Mouse (Mus musculus): Measurements from ENCODE around the gene Pip4p1.
"Not testable (repeated sequence)": the region's sequence is repeated elsewhere in the genome, so short reads cannot be mapped to it uniquely, and the experiment has no call there.

The Pip4p1 gene

GRCm38 (mm10) chr14:50930754-50931492 is at the start of gene Pip4p1, which contains the start of gene Pnp:
Gene Pip4p1 (minus strand): TSS chr14:50930856.
Gene Pnp (plus strand): TSS chr14:50931082.
- peak; percentile 99 for DNase-seq

- DNase-seq: no peak
These were observed 49.0 kb upstream of the Pip4p1 start for GRCm38 (mm10) chr14:50979631-50980030.

DNA sequence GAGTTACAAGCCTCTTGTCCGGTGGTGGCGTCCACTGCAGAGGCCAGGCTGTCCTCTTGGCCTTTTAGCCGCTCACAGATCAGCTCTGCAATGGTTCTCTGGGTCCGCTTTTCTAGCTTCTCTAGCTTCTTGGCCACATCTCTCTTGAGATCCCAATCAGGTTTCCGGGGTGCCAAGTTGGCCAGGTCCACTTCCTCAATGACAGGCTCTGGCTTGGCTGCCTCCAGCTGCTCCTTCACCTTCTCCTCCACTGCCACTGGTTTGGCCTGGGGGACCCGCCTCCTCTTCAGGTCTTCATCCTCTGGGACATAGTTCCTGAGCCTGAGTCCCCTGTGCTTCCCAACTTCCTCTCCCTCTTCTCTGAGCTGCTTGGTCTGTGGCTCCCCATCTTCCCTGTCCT is 47.8 kb upstream of the Pip4p1 start:
- DNase-seq: not testable (repeated sequence)

DNA sequence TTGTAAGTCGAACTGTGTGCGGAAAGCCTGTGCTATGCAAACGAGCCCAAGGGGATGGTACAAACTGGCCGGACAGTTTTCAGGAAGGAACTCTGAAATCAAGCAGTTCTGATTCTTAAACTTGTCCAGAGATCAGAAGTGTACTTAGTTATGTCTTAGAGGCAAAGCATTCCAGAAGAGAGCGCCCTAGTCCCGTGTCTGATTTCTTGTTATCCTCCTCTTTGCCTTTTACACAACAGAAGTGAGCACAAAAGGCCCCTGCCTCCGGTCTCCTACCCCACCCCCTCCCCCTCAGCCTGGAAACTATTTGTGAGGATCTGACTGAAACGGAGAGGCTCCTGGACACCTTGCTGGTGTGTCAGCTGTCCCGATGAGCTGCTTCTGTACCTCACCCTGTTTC is 46.0 kb upstream of the Pip4p1 start:
- no peak for DNase-seq

- DNase-seq: no peak
These were observed 44.3 kb upstream of the Pip4p1 start for GRCm38 (mm10) chr14:50975001-50975400.

DNA sequence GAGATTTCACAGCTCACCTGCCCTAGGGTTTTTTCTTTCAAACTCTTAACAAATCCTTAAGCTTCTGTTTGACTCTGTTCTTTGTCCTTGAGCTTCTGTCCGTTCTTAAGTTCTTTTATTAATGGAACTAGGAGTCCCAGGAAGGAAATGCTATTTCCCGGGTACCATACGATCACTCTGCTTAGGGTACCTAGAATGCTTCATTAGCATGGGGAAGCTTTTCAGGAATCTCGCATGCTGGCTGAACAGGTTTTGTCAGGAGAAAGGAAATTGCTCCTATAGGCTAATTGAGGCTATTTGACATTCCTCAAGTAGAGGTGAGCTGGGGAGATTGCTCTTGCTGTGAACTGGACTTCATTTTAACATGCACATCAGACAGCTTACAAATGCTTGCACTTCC is 43.0 kb upstream of the Pip4p1 start:
- DNase-seq: no peak

DNA sequence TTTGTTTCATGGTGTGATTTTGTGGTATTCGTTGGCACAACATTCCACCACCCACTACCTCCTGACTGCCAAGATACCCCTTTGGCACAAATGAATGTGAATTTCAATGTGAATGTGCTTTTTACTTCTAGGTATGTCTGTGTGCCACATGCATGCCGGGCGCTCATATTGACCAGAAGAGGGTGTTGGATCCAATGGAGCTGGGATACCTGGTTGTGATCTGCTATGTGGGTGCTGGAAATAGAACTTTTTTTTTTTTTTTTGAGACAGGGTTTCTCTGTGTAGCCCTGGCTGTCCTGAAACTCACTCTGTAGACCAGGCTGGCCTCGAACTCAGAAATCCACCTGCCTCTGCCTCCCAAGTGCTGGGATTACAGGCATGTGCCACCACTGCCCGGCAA is 42.4 kb upstream of the Pip4p1 start:
- DNase-seq: not testable (repeated sequence)

DNA sequence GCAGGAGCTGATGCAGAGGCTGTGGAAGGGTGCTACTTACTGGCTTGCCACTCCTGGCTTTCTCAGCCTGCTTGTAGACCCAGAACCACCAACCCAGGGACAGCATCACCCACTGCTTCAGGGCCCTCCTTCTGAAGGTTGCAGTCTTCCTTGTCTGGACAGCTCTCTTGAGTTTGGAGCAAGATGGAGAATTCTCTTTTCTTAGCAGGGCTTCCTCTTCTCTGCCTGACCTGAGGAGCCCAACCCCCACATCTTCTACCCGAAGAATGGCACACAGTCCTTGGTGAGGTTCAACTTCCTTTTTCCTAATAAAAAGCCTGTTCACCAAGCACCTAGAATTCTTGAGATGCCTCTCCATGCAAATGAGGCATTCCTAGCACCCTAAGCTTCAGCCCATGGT is 40.2 kb upstream of the Pip4p1 start:
- no peak for DNase-seq

DNA sequence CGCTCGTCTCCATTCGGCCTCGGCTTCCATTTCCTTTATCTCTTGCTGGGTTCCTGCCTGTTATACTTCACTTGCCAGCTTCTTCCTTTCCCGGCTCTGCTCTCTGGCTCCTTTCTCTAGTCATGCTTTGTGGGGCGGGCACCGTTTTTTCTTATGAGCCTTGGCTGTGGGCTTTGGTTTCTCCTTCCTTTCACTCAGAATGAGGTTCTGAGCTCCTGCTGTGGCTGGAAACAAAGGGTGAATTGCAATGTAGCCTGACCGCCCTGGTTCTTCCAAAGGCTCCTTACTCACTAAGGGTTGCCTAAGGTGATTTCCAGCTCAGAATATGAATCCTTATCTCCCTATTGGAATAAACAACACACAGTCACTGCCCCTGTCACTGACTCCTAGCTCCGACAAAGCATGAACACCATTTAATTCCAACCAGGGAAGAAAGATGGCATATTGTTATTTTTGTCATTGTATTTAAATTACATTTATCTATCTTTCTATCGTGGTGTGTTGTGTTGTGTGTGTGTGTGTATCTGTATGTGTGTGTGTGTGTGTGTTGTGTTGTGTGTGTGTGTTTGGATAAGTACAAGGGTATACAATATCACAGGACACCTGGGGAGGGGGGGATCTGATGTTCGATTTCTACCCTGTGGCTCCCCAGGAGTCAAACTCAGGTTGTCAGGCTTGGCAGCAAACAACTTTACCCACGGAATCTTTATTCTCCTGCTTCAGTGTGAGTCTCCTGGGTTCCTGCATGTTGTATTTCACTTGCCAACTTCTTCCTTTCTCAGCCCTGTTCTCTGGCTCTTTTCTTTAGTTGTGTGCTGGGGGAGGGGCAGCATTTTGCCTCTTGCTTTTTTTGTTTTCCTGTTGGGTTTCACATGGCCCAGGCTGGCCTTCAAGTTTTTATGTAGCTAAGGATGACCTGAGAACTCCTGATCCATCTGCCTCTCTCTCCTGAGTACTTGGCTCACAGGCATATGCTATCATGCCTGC is 39.2 kb upstream of the Pip4p1 start:
- DNase-seq: no peak

DNA sequence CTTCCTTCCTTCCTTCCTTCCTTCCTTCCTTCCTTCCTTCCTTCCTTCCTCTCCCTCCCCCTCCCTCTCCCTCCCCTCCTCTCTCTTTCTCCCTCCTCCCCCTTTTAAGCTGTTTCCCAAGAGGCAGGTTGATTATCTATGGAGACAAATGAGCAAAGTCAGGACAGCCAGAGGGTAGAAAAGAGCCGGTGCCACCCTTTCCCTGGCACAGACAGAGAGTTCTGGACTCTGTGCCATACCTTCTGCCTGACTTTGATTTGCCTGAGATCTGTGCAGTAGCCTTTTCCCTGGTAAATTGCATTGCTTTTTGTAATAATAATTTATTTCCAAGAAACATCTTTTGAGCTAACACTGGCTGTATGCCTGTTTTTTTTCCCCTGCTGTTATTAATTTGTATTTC is 38.4 kb upstream of the Pip4p1 start:
- DNase-seq: no peak

- DNase-seq: no peak
These were observed 37.7 kb upstream of the Pip4p1 start for GRCm38 (mm10) chr14:50968216-50968980.

- DNase-seq: not testable (repeated sequence)
These were observed 27.8 kb upstream of the Pip4p1 start for GRCm38 (mm10) chr14:50958289-50958995.

GRCm38 (mm10) chr14:50957146-50957545 is 26.5 kb upstream of the Pip4p1 start:
- DNase-seq: not testable (repeated sequence)

- DNase-seq: not testable (repeated sequence)
These were observed 26.1 kb upstream of the Pip4p1 start for GRCm38 (mm10) chr14:50956724-50957123.

DNA sequence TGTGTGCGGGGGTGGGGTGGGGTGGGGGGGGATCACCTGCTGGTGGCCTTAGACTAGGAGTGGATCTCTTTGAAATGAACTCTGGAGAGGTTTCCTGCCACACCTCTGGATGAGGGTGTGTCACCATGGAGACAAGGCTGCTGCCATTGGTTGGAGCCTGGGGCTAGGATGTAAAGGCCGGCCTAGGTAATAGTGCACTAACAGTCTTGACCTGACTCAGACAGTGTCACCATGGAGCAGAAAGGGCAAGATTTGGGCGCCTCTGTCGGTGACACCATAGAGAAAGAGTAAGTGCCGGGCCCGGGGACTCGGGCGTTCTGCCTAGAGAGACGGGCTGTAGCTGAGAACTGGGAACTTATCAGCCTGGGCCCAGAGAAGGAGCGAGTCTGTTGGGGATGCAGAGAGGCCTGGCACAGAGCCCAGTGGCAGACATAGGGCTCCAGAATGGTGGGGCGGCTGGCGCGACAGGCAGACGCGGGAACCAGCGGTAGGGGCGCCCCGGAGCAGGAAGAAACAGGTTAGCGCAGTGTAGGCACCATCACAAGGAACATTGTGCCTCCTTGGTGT is 25.4 kb upstream of the Pip4p1 start, which contains the start of gene Pnp2:
Pnp2 (plus strand) TSS at position 51 of the 567 bp plus-strand sequence.
- DNase-seq: peak; percentile 42 to 61

- no peak for DNase-seq
These were observed 24.8 kb upstream of the Pip4p1 start for GRCm38 (mm10) chr14:50955487-50955886.

DNA sequence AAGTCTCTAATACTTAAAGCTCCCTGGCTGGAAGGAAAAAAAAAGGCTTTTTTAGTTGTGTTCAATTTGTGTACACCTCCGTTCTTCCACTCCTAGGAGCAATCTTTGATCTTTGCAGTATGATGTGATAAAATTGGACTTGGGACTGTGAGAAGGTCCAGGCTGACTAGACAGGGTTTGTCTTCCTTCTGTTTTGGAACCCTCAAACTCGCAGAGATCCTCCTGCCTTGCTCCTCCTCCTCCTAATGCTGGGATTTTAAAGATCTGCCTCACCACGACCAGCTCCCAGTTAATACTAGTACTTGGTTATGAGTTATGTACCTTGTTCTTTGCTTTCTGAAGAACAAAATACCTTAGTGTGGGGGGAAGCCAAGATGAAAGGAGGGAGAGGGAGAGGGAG is 14.9 kb upstream of the Pip4p1 start:
- not testable (repeated sequence) for DNase-seq

DNA sequence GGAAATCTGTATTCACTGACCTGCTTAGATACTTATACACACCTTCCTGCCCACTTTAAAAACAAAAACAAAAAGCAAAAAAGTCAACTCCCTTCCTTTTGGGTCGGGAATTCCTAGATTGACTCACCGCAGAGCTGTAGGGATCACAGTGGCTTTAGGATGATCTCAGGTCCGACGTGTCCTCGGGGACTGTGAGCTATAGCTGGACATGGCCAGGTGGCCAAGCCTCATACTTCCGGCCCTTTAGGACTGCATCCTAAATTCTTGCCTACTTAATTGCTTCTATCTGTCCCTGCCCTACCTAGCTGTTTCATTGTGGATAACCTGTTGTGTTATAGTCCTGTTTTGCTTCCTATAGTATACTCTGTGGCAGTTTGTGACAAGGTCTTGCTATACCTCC is 14.4 kb upstream of the Pip4p1 start:
- not testable (repeated sequence) for DNase-seq

- not testable (repeated sequence) for DNase-seq
These were observed 14.0 kb upstream of the Pip4p1 start for GRCm38 (mm10) chr14:50944668-50945033.

- peak; percentile 83 to 86 for DNase-seq
These were observed 13.4 kb upstream of the Pip4p1 start, which contains the start of gene Gm49342 for GRCm38 (mm10) chr14:50943932-50944667. Gene Gm49342 (plus strand): TSS chr14:50944517.

DNA sequence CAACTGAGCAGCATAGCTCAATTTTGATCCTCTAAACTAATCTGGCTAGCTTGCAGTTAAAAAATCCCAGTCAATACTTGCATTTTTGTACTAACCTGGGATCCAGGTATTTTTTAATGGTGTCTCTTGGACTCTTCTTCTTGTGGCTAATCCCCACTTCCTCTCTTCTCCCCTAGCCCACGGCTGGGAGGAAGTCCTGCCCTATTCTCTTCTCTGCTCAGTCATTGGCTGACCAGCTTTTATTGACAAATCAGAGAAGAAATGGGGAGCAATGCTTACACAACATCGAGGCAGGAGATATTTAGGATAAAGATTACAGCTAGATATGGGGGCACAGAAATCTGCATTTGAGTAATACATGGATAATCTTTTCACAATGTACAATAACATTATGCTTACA is 8.3 kb upstream of the Pip4p1 start:
- no peak for DNase-seq
